Mouse (Mus musculus) lung, postnatal 0 days (tissue): Measurements from ENCODE around the gene Notch4.

Experiments used
- CTCF ChIP-seq: IDR thresholded peaks from 2 replicates; pipeline ENCODE4 v1.5.1; 2016; ENCODE audit warnings: antibody characterized with exemption, mild to moderate bottlenecking
- EP300 ChIP-seq: IDR thresholded peaks from 2 replicates; pipeline ENCODE4 v1.6.1; 2016; ENCODE audit warnings: antibody characterized with exemption, mild to moderate bottlenecking, control low read depth

GRCm38 (mm10) chr17:34604061-34604508 is 40.0 kb downstream of the Notch4 start, which contains the start of gene Agpat1:
- no peak for TF ChIP-seq CTCF
- TF ChIP-seq EP300, result no peak
